Mouse (Mus musculus) hindlimb bud, embryonic 11.5 days (tissue): ENCODE measurements around the gene Gga3.

Experiments
- DNase-seq: peaks from one replicate; pipeline ENCODE4 v3.0.0-alpha.2; 2012; ENCODE audit warnings: low read depth, low spot score; ENCODE audit errors: extremely low spot score

Gga3 gene

DNA sequence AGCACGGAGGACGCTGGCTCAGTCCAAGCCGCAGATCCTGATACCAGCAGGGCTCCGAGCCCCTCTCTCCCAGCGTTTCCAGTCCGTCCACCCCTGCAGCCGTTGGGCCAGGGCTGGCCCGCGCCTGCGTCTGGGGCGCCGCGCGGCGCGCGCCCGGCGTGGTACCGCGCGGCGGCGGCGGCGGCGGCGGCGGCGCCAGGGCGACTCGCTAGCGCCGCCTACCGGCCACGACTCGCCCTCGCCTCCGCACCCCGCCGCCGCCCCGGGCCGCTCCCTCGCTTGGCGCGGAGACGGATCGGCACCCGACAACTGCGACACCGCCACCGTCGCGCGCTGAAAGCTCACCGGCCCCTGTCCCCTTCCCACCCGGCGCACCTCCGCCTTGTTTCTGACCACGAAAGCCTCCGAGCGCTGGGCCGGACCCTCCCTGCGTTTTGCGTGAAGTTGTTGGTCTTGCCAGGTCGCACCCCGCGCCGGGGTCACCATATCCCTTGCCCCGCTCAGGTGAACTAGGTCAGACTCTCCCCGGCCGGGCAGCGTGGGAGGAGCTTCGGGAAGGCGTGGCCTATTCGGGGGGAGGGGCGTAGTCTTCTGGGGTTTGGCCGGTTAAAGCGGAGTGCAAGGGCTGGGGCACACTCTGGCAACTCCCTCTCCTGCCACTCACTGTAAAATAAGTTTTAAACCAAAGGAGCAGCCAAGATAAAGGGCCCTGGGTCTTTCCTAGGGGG is 8.7 kb upstream of the Gga3 start, which contains the start of gene Mif4gd:
Gene Mif4gd (minus strand): TSS at position 560 of the 728 bp plus-strand sequence.
- DNase-seq, result peak; percentile 49

- no peak for DNase-seq
These were observed 8.2 kb upstream of the Gga3 start for GRCm38 (mm10) chr11:115612059-115612409.

- no peak for DNase-seq
These were observed 7.3 kb upstream of the Gga3 start for GRCm38 (mm10) chr11:115611173-115611572.

- DNase-seq, result no peak
These were observed 5.7 kb upstream of the Gga3 start for GRCm38 (mm10) chr11:115609576-115609975.

DNA sequence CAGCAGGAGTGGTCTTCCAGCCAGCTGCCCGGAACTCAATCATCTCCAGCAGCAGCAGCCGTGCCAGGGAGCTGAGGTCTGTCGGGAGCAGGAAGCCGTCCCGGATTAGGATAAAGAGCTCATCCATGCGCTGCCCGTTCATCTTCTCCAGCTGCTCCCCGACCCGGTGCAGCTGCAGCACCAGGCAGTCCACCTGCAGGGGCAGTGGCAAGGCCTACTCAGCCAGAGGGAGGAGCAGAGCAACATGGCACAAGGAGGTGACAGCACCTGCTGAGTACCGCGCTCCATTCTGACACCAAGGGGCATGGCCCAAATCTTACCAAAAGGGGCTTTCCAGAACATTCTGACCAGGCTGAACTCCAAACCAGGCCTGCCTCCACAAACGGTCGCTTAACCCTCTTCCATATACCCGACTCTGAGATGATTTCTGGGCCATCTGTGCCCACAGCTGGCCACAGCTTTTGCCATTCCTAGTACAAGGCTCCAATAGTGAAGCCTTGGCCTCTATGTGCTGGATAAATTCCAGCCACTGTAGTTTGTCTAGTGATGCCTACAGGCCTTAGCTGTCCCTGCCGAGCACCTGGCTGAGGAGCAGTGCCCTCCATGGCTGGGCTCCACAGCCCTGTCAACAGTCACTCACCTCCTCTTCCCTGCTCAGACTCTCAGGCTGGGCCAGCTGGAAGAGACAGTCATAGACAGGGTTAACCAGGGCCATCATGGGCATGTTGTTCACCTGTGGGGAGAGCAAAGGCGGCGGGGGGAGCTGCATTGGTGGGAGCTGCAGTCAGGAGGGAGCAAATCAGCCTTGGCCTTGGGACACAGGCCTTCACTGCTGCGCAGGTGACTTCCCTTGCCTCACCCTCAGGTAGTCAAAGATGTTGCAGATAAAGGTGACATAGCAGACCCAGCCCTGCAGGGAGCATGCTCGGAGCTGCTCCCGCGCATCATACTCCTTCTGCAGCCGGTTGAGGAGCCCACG is 4.9 kb upstream of the Gga3 start:
- DNase-seq, result no peak

GRCm38 (mm10) chr11:115606733-115607132 is 2.9 kb upstream of the Gga3 start:
- no peak for DNase-seq

DNA sequence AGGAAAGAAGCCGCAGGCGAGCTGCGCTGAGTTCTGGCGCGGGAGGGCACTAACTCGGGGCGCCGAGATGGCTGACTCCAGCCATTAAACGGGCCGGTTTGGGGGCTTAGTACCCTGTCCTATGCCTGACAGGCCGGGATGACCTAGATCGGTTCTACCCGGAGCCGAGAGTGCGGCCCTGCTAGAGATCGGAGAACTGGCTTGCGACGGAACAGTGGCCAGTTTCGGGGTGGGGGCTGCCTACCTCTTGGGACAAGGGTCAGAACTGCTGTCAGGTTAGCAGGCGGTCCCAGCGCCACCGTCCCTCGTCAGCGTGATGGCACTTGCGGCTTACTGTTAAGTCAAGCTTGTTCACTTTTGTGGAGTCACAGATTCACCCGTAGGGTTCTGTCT is 449 bp upstream of the Gga3 start:
- DNase-seq, result no peak

GRCm38 (mm10) chr11:115603128-115603475 is 749 bp downstream of the Gga3 start:
- DNase-seq, result no peak

DNA sequence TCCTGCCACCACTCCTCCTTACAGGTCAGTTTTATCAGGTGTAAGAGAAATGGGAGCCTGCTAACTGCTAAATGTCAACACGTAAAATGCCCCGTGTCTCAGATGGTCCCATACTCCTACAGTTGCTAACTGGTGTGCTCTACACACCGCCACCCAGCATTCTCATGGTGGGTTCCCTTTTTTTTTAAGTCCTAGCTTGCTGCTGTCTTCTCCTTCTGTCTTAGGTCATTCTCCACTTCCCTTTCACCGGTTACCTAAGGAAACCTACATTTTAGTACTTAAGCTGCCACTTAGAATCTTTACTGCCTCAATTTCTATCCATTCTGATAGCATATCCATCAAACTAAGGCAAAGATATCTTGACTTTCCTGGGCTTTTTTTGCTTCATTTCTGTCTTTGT is 2.7 kb downstream of the Gga3 start:
- DNase-seq, result no peak

DNA sequence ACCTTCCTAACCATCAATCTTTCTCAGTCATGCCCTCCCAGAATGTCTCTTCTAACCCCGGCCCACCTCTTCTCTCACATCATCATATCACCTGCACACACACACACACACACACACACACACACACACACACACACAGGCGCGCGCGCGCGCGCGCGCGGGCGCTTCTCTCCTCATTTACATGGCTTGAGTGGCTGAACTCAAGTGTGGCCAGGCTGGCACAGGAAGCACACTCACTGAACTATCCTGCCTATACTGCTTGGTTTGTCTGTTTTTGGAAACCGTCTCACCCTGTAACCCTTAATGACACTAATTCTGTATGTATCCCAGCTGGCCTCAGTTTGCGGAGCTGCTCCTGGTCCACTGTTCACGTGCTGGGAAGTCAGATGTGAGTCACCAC is 3.1 kb downstream of the Gga3 start:
- DNase-seq, result no peak

DNA sequence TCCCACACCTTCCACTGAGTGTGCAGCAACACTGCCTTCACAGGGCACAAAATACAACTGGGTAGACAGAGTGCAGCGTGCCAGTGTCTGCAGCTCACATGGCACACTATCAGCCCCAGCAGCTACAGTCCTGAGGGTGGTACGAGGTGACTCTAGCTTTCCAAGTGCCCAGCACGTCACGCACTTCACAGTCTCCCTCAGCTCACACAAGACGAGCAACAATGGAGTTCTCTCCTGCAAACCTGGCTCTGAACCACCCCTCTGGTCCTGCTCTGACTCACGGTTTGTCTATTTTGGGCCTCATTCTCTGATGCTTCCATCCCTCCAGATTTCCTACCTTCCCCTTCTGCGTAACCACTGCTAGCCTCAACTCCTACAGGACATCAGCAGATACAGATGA is 4.1 kb downstream of the Gga3 start:
- no peak for DNase-seq

DNA sequence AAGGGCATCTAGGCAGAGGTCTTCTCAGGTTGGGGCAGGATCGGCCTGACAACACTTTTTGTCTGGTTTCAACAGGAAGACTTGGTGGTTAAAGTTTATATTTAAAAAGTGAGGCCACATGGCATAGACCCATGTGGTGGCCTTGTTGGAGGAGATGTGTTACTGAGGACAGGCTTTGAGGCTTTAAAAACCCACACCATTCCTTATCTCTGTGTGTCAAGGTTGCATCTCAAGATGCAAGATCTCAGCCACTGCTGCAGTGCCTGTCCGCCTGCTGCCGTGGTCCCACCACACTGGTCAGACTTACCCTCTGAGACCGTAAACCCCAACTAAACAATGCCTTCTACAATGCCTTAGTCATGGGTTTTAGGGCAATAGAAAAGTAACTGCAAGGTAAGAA is 5.5 kb downstream of the Gga3 start:
- no peak for DNase-seq

DNA sequence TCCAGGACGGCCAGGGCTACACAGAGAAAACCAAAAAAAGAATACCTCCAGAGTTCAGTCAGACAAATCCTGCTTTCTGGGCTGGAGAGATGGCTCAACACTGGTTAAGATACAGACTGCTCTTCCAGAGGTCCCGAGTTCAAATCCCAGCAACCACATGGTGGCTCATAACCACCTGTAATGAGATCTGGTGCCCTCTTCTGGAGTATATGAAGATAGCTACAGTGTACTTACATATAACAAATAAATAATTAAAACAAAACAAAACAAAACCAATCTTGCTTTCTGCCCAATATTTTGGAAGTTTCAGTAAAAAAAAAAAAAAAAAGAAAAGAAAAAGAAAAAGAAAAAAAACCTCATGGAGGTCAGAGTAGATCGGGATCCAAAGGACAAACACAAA is 8.6 kb downstream of the Gga3 start:
- no peak for DNase-seq

GRCm38 (mm10) chr11:115590526-115591075 is 13.2 kb downstream of the Gga3 start:
- no peak for DNase-seq

GRCm38 (mm10) chr11:115587984-115588383 is 15.9 kb downstream of the Gga3 start:
- DNase-seq, result no peak

- DNase-seq, result no peak
These were observed 17.4 kb downstream of the Gga3 start for GRCm38 (mm10) chr11:115586403-115586802.

DNA sequence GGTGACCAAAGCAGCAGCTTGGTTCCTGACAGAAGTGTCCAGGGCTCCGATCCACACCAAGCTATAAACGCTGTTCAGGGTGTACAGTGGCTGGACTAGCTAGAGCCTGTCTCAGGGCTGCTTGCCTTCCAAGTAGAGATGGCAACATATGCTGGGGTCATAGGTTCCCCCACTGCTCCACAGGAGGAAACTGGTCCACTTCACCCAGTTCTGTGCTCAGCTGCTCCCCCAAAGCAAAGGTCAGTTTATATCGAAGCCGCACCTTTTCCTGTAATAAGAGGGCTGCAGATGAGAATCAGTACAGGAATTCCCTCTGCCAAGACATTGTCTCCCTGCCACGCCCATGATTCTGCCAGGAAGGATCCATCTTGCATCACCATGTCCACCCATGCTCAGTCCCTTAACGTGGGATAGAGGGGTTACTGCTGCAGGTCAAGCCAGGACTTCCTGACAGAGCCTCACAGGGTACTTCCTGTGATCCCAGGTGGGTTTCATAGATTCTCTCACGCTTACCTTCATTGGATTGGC is 18.2 kb downstream of the Gga3 start:
- DNase-seq, result no peak

DNA sequence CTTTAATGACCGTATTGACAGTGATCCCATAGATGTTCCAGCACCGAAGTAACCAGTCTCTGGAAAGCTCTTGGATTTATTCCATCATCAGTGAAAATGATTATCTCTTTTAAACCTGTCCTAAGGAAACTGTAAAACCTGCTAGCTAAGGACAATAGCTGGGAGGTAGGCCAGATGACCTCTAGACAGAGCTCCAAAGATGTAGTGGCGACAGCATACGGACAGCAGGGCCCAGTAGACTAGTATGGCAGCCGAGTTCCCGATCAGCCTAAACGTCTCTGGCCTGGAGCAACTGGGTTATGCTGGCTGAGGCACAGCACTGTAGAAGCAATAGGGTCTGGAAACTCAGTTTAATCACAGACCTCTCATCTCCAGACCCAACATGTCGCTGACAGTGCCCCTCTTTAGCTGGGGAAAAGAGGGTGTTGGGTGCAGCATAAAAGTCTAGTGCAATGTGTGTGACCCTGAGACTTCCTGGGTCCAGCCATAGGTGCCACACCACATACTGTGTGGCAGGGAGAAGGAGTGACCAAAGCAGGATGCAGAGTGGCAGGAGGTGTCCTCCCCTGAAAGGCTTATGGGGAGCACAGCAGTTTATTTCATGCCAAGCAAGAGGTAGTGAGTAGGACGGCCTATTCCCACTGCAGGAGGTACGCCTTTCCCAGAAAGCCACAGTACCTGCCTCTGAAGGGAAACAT is 19.3 kb downstream of the Gga3 start:
- no peak for DNase-seq

GRCm38 (mm10) chr11:115582913-115583606 is 20.8 kb downstream of the Gga3 start:
- no peak for DNase-seq

GRCm38 (mm10) chr11:115579080-115579479 is 24.8 kb downstream of the Gga3 start:
- no peak for DNase-seq
